Mouse (Mus musculus): ENCODE measurements around the gene H2al1a.
"Not testable (repeated sequence)": the region's sequence is repeated elsewhere in the genome, so short reads cannot be mapped to it uniquely, and the experiment has no call there.

H2al1a gene

GRCm38 (mm10) chrX:11298957-11299356 lies at the start of gene H2al1a:
Gene H2al1a (plus strand): TSS chrX:11299257.
- not testable (repeated sequence) for DNase-seq (ENCODE audit: low spot score in 2 of 2)

DNA sequence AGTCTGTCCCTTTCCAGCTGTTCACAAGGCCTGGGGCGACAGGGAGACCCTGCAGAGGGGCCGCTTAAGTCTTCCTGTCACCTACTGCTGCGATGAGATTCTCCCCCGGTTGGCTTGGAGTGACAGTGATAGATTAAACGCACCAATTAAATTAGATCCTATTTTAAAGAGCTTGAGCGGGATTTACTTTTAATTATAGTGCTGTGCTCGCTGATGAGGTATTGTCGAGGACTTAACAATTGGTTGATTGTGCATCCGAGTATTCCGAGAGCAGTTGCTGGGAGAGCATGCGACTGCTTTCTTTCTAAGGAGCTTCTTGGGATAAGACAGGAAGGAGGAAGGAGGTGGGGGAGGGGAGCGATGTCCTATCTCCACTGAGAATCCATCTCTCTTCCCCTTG lies 48.9 kb upstream of the H2al1a start:
- no peak for DNase-seq (ENCODE audit: low spot score in 2 of 2)

- DNase-seq (ENCODE audit: low spot score in 2 of 2): no peak
Observed at GRCm38 (mm10) chrX:11254062-11254461, 45.0 kb upstream of the H2al1a start.

- no peak for DNase-seq (ENCODE audit: low spot score in 2 of 2)
Observed at GRCm38 (mm10) chrX:11254521-11255207, 44.4 kb upstream of the H2al1a start.

DNA sequence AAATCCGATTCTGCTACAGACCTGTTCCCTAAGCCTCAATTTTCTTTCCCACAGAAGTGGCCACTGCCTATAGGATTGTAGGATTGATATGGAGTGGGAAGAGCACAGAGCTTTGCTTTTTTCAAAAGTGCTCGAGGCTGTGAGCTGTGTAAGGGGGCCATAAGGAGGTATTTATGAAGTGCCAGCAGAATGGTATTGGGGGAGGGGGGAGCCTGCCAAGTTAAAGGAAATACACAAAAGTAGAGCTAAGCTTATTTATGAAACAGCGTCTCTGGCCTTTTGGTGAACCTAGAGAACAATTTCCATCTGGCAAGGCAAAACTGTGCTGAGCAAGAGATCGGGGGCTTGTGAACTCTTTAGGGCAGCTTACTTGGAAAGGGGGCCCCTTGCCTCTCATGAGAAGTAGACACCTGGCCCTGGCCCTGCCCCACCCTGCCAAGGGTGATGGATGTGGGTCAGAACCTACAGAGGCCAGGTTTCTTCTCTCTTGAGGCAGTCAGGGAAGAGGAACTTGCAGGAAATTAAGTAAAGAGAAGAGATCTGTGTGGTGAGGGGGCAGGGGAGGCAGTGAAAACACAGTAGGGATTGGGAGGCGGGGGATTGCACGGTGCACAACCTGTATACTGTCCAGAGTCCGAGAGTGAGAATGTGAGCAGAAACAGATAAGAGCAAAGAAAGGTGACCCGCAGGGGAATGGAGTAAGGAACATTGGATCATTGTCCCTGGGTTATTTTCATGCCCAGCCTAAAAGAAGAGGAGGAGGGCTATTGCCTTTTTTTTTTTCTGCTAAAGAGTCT lies 43.3 kb upstream of the H2al1a start:
- no peak for DNase-seq (ENCODE audit: low spot score in 2 of 2)

GRCm38 (mm10) chrX:11264918-11265317 lies 34.1 kb upstream of the H2al1a start:
- no peak for DNase-seq (ENCODE audit: low spot score in 2 of 2)

GRCm38 (mm10) chrX:11267791-11268190 lies 31.3 kb upstream of the H2al1a start:
- no peak for DNase-seq (ENCODE audit: low spot score in 2 of 2)

GRCm38 (mm10) chrX:11269074-11269473 lies 30.0 kb upstream of the H2al1a start:
- no peak for DNase-seq (ENCODE audit: low spot score in 2 of 2)

GRCm38 (mm10) chrX:11273190-11273589 lies 25.9 kb upstream of the H2al1a start:
- no peak for DNase-seq (ENCODE audit: low spot score in 2 of 2)

GRCm38 (mm10) chrX:11277083-11277482 lies 22.0 kb upstream of the H2al1a start:
- no peak for DNase-seq (ENCODE audit: low spot score in 2 of 2)

- no peak for DNase-seq (ENCODE audit: low spot score in 2 of 2)
Observed at GRCm38 (mm10) chrX:11280741-11281140, 18.3 kb upstream of the H2al1a start.

- DNase-seq (ENCODE audit: low spot score in 2 of 2): no peak
Observed at GRCm38 (mm10) chrX:11288306-11288882, 10.7 kb upstream of the H2al1a start.

DNA sequence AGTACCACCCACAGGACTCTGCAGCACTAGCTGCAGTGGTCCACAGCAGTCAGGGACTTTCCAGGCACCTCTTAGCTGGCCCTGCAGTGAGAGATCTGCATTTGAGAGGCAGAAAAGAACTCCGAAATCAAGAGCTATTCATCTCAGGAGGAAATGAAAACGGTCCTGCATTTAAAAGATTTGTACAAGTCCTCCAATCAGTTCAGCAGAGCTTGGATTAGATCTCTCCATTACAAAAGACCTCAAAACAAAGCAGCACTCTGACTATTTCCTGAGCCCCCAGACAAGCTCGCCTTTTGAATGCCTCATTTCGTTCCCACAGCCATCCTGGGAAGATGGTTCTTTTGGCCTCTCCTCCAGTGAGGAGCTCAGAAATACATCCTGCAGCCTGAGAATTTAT lies 9.8 kb upstream of the H2al1a start:
- DNase-seq (ENCODE audit: low spot score in 2 of 2): no peak

GRCm38 (mm10) chrX:11302132-11302531 lies 3.1 kb downstream of the H2al1a start, which contains the start of gene H2al1b:
Gene H2al1b (plus strand): TSS chrX:11302432.
- DNase-seq (ENCODE audit: low spot score in 2 of 2): not testable (repeated sequence)

- DNase-seq (ENCODE audit: low spot score in 2 of 2): not testable (repeated sequence)
Observed at GRCm38 (mm10) chrX:11305355-11305754, 6.3 kb downstream of the H2al1a start, which contains the start of gene H2al1c. Gene H2al1c (plus strand): TSS chrX:11305655.

DNA sequence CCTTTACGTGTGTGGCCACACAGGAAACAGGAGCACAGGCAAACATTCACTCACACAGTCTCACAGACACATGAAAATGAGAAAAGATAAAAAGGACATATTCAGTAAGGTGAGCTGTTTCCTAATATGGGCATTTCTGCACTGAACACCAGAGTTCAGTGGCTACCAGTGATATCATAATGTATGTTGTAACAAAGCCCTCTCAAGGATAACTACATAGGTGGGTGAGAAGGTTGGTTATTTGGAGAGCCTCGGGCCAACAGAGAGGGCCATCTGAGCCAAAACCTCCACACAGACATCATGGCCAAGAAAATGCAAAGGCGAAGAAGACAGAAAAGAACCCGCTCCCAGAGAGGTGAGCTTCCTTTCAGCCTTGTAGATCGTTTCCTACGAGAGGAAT lies 9.5 kb downstream of the H2al1a start, which contains the start of gene H2al1d:
H2al1d (plus strand) TSS at position 301 of the 400 bp plus-strand sequence.
- not testable (repeated sequence) for DNase-seq (ENCODE audit: low spot score in 2 of 2)

DNA sequence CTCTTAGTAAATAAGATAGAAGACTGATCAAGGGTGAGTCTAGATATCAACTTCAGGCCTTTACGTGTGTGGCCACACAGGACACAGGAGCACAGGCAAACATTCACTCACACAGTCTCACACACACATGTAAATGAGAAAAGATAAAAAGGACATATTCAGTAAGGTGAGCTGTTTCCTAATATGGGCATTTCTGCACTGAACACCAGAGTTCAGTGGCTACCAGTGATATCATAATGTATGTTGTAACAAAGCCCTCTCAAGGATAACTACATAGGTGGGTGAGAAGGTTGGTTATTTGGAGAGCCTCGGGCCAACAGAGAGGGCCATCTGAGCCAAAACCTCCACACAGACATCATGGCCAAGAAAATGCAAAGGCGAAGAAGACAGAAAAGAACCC lies 12.6 kb downstream of the H2al1a start, which contains the start of gene H2al1e:
H2al1e (plus strand) TSS at position 301 of the 400 bp plus-strand sequence.
- not testable (repeated sequence) for DNase-seq (ENCODE audit: low spot score in 2 of 2)

DNA sequence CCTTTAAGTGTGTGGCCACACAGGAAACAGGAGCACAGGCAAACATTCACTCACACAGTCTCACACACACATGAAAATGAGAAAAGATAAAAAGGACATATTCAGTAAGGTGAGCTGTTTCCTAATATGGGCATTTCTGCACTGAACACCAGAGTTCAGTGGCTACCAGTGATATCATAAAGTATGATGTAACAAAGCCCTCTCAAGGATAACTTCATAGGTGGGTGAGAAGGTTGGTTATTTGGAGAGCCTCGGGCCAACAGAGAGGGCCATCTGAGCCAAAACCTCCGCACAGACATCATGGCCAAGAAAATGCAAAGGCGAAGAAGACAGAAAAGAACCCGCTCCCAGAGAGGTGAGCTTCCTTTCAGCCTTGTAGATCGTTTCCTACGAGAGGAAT lies 15.8 kb downstream of the H2al1a start, which contains the start of gene H2al1f:
H2al1f (plus strand) TSS at position 301 of the 400 bp plus-strand sequence.
- not testable (repeated sequence) for DNase-seq (ENCODE audit: low spot score in 2 of 2)

DNA sequence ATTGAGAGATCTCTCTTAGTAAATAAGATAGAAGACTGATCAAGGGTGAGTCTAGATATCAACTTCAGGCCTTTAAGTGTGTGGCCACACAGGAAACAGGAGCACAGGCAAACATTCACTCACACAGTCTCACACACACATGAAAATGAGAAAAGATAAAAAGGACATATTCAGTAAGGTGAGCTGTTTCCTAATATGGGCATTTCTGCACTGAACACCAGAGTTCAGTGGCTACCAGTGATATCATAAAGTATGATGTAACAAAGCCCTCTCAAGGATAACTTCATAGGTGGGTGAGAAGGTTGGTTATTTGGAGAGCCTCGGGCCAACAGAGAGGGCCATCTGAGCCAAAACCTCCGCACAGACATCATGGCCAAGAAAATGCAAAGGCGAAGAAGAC lies 18.9 kb downstream of the H2al1a start, which contains the start of gene H2al1g:
H2al1g (plus strand) TSS at position 301 of the 400 bp plus-strand sequence.
- DNase-seq (ENCODE audit: low spot score in 2 of 2): not testable (repeated sequence)

- not testable (repeated sequence) for DNase-seq (ENCODE audit: low spot score in 2 of 2)
Observed at GRCm38 (mm10) chrX:11321192-11321591, 22.1 kb downstream of the H2al1a start, which contains the start of gene H2al1h. Gene H2al1h (plus strand): TSS chrX:11321492.

DNA sequence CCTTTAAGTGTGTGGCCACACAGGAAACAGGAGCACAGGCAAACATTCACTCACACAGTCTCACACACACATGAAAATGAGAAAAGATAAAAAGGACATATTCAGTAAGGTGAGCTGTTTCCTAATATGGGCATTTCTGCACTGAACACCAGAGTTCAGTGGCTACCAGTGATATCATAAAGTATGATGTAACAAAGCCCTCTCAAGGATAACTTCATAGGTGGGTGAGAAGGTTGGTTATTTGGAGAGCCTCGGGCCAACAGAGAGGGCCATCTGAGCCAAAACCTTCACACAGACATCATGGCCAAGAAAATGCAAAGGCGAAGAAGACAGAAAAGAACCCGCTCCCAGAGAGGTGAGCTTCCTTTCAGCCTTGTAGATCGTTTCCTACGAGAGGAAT lies 25.3 kb downstream of the H2al1a start, which contains the start of gene H2al1i:
H2al1i (plus strand) TSS at position 301 of the 400 bp plus-strand sequence.
- DNase-seq (ENCODE audit: low spot score in 2 of 2): not testable (repeated sequence)

DNA sequence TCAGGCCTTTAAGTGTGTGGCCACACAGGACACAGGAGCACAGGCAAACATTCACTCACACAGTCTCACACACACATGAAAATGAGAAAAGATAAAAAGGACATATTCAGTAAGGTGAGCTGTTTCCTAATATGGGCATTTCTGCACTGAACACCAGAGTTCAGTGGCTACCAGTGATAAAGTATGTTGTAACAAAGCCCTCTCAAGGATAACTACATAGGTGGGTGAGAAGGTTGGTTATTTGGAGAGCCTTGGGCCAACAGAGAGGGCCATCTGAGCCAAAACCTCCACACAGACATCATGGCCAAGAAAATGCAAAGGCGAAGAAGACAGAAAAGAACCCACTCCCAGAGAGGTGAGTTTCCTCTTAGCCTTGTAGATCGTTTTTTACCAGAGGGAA lies 28.5 kb downstream of the H2al1a start, which contains the start of gene H2al1j:
H2al1j (plus strand) TSS at position 301 of the 400 bp plus-strand sequence.
- DNase-seq (ENCODE audit: low spot score in 2 of 2): not testable (repeated sequence)

Data from spleen, postnatal 10 days (tissue).